In the genomic region with DNA sequence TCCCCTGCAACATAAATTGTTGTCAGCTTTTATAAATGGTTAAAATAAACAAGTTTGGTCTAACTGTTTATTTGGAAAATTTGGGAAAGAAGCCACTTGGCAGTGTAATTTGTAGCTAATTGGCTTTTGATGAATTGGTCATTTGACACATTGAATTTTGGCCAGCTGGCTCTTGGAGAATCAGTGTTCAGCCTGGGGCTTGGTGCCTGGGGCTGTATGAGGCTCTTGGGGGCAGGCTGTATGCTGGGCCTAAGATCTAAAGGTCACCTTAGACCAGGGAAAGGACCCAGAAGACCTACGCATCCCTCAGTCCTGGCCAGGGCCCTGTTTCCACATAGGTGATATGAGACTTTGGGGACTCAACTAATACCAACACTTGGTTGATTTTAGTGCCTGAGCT, we compare ENCODE assay signal across 24 mouse cellular contexts.
DNase-seq lines count a peak whose midpoint lies in the region; ATAC-seq lines count a peak whose summit lies in the region.
"Had no signal": no experiment of that assay in that cellular context is flagged by ENCODE, and none has a peak within 500 bp of the region (broad histone marks: within the 10 kb centered on the region; RNA-seq: fewer than 3 reads in every experiment).

No protein-coding gene starts in this region.

- no peaks in the 10 kb centered on the region for H3K9me3 ChIP-seq in hindbrain, embryonic 14.5 days (ENCODE audit: control insufficient read depth, low read length)
- H3K9me3 ChIP-seq in hindbrain, embryonic 12.5 days (replicated peaks) = no peaks in the 10 kb centered on the region
- H3K9me3 ChIP-seq: embryonic facial prominence, embryonic 15.5 days; hindbrain, embryonic 13.5 days; limb, embryonic 10.5 days; liver, embryonic 12.5 days; lung, embryonic 15.5 days; midbrain, embryonic 13.5 days had no signal

- WGBS in hindbrain, embryonic 14.5 days = 79% methylated on average over 1 of the region's 1 CpGs
- 93% methylated on average over 1 of the region's 1 CpGs for WGBS in hindbrain, embryonic 12.5 days

- no peak overlapping the region for H3K4me3 ChIP-seq in hindbrain, embryonic 14.5 days (replicated peaks; ENCODE audit: low read length)
- H3K4me3 ChIP-seq in hindbrain, embryonic 12.5 days = no peak overlapping the region
- H3K4me3 ChIP-seq: embryonic facial prominence, embryonic 15.5 days; hindbrain, embryonic 13.5 days; limb, embryonic 10.5 days; liver, embryonic 12.5 days; lung, embryonic 15.5 days; midbrain, embryonic 13.5 days; myocyte had no signal

- DNase-seq in hindbrain, embryonic 14.5 days (ENCODE audit: low spot score) = peak; percentile 50
- DNase-seq in layer of hippocampus, adult 9-10 months (ENCODE audit: low spot score) = peak; percentile 8
- no peak for DNase-seq in layer of hippocampus, adult 8-10 months (ENCODE audit: low spot score in 2 of 2)
- peak; percentile 3 for DNase-seq in right cerebral cortex, postnatal 14 days
- no peak for DNase-seq in right cerebral cortex, adult 18-20 months
- peak; percentile 74 for DNase-seq in brain, adult 2 months (ENCODE audit: low read depth, low spot score)
- DNase-seq: adrenal gland, postnatal 25 days; B cell, adult 2 months; cerebellum, adult 18-20 months; cerebellum, postnatal 36 days; heart, postnatal 10 days; spleen, adult 18-20 months; thymus, adult 18-20 months had no signal

- H3K27ac ChIP-seq in hindbrain, embryonic 14.5 days = no peak overlapping the region
- H3K27ac ChIP-seq in hindbrain, embryonic 12.5 days = no peak overlapping the region
- H3K27ac ChIP-seq: embryonic facial prominence, embryonic 15.5 days; liver, embryonic 12.5 days; lung, embryonic 15.5 days; midbrain, embryonic 13.5 days had no signal

- no peaks in the 10 kb centered on the region for H3K36me3 ChIP-seq in hindbrain, embryonic 14.5 days (replicated peaks; ENCODE audit: control insufficient read depth, insufficient read depth)
- H3K36me3 ChIP-seq in hindbrain, embryonic 12.5 days = no peaks in the 10 kb centered on the region
- H3K36me3 ChIP-seq: embryonic facial prominence, embryonic 15.5 days; hindbrain, embryonic 13.5 days; limb, embryonic 10.5 days; liver, embryonic 12.5 days; lung, embryonic 15.5 days; midbrain, embryonic 13.5 days had no signal

- H3K27me3 ChIP-seq in hindbrain, embryonic 14.5 days (ENCODE audit: control insufficient read depth, insufficient read depth, low read length) = no peaks in the 10 kb centered on the region
- H3K27me3 ChIP-seq in hindbrain, embryonic 12.5 days = no peaks in the 10 kb centered on the region
- H3K27me3 ChIP-seq: embryonic facial prominence, embryonic 15.5 days; hindbrain, embryonic 13.5 days; lung, embryonic 15.5 days; midbrain, embryonic 13.5 days had no signal

- H3K4me2 ChIP-seq in hindbrain, embryonic 14.5 days (replicated peaks) = no peak overlapping the region
- H3K4me2 ChIP-seq in hindbrain, embryonic 12.5 days (replicated peaks) = no peak overlapping the region
- H3K4me2 ChIP-seq: embryonic facial prominence, embryonic 15.5 days; heart, embryonic 11.5 days; hindbrain, embryonic 13.5 days; liver, embryonic 12.5 days; lung, embryonic 15.5 days; midbrain, embryonic 13.5 days had no signal

- ATAC-seq in hindbrain, embryonic 14.5 days (ENCODE audit: low FRiP score) = no peak
- ATAC-seq in hindbrain, embryonic 12.5 days (ENCODE audit: low FRiP score) = no peak
- no peak for ATAC-seq in activated CD4-positive, CD25-positive, alpha-beta regulatory T cell, adult 4 months
- ATAC-seq: intestine, embryonic 16.5 days; liver, embryonic 12.5 days; midbrain, embryonic 13.5 days had no signal

- peaks cover 13% of the 10 kb centered on the region; the same call in 1 of the 2 replicates for H3K4me1 ChIP-seq in hindbrain, embryonic 14.5 days (replicated peaks; ENCODE audit: control insufficient read depth, insufficient read depth, low read length)
- H3K4me1 ChIP-seq in hindbrain, embryonic 12.5 days = 0 out of 2 replicates have a peak, but pooled peaks cover 7% of the 10 kb centered on the region
- H3K4me1 ChIP-seq: midbrain, embryonic 13.5 days had no signal

- H3K9ac ChIP-seq in hindbrain, embryonic 14.5 days = no peak overlapping the region
- no peak overlapping the region for H3K9ac ChIP-seq in hindbrain, embryonic 12.5 days
- H3K9ac ChIP-seq: embryonic facial prominence, embryonic 15.5 days; hindbrain, embryonic 13.5 days; liver, embryonic 12.5 days; lung, embryonic 15.5 days; midbrain, embryonic 13.5 days had no signal

Comparison
In these comparisons a context has a peak if more than half of its experiments do, and no peak if none do; other contexts are left out.
1. DNase-seq: peak in hindbrain, embryonic 14.5 days (single experiment), layer of hippocampus, adult 9-10 months (single experiment), right cerebral cortex, postnatal 14 days (single experiment) and brain, adult 2 months (single experiment); none in layer of hippocampus, adult 8-10 months (0 of 2) and right cerebral cortex, adult 18-20 months (single experiment).